Mouse (Mus musculus) heart, embryonic 12.5 days (tissue): ENCODE data around the gene Btg1. TPM values are rescaled to one million over a fixed set of nuclear protein-coding genes. Genes with fewer than 3 reads are reported as not detected.

ENCODE experiments used
- ATAC-seq: fragments of 200-750 bp; cut with Nextera tagmentation; 2 replicates; pipeline ENCODE4 v1.8.0; 2017; ENCODE audit warnings: moderate TSS enrichment, moderate library complexity; ENCODE audit not compliant: insufficient number of reproducible peaks, low FRiP score
- H3K27ac ChIP-seq: fragments of 300-500 bp; sonication (generic); 2 replicates; pipeline ENCODE4 v1.5.1; 2016; ENCODE audit warnings: mild to moderate bottlenecking, moderate library complexity; ENCODE audit not compliant: poor library complexity, severe bottlenecking
- H3K27me3 ChIP-seq: fragments of 300-500 bp; sonication (generic); replicated peaks from 2 replicates; pipeline ENCODE4 v1.6.1; 2016; ENCODE audit warnings: mild to moderate bottlenecking, moderate library complexity
- H3K36me3 ChIP-seq: fragments of 300-500 bp; sonication (generic); 2 replicates; pipeline ENCODE4 v1.6.1; 2016; ENCODE audit warnings: mild to moderate bottlenecking, moderate library complexity
- H3K4me1 ChIP-seq: fragments of 300-500 bp; sonication (generic); replicated peaks from 2 replicates; pipeline ENCODE4 v1.6.1; 2016; ENCODE audit warnings: mild to moderate bottlenecking
- H3K4me2 ChIP-seq: fragments of 300-500 bp; sonication (generic); 2 replicates; pipeline ENCODE4 v1.6.1; 2016; ENCODE audit warnings: mild to moderate bottlenecking, moderate library complexity
- H3K4me3 ChIP-seq: fragments of 300-500 bp; sonication (generic); 2 replicates; pipeline ENCODE4 v1.5.1; 2016; ENCODE audit warnings: mild to moderate bottlenecking
- H3K9ac ChIP-seq: fragments of 300-500 bp; sonication (generic); 2 replicates; pipeline ENCODE4 v1.6.1; 2016; ENCODE audit warnings: mild to moderate bottlenecking, moderate library complexity
- H3K9me3 ChIP-seq: fragments of 300-500 bp; sonication (generic); replicated peaks from 2 replicates; pipeline ENCODE4 v1.6.1; 2016; ENCODE audit warnings: mild to moderate bottlenecking, moderate library complexity
- WGBS: fragments of 180-500 bp; shearing (Covaris S2); methylation state at CpG from one replicate; pipeline ENCODE4 v1.1.7; 2016; 5-methylcytosine and 5-hydroxymethylcytosine counted together
- polyA plus RNA-seq: library from polyadenylated mRNA; unstranded; fragments of >200 nt; fragmentation: Nextera tagmentation; extraction: Ambion mirVana; gene quantifications from 2 replicates; pipeline ENCODE4 v1.2.1, GENCODE M21; 2016

Gene Btg1
- polyA plus RNA-seq, 1 experiment from 2014 or later, result 51.6 TPM

DNA sequence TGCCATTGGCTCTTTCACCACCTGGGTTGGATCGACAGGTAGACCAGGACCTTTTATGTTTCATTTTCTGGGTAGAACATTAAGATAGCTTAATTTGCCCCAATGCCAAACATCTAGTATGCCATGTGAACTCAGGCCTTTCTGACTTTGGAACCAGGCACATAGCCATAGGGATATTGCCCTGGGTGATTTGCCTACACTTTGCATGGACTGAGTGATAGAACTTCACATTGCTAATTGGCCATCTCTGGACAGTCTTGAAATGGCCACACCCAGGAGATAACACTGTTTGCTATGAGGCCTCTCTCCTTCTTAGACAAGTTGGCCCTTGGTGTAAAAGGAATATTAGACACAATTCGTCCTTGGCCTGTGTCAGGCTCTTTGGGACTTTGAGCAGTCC, 7.6 kb downstream of the Btg1 start:
- ATAC-seq, result no peak
- H3K27me3 ChIP-seq, result no peaks in the 10 kb centered on the region
- 86% methylated on average over 2 of the region's 2 CpGs for WGBS
- no peak overlapping the region for H3K4me2 ChIP-seq
- peaks cover 39% of the 10 kb centered on the region for H3K4me1 ChIP-seq
- H3K27ac ChIP-seq, result no peak overlapping the region
- H3K9ac ChIP-seq, result no peak overlapping the region
- H3K36me3 ChIP-seq, result peaks cover 54% of the 10 kb centered on the region
- H3K9me3 ChIP-seq, result no peaks in the 10 kb centered on the region
- no peak overlapping the region for H3K4me3 ChIP-seq

DNA sequence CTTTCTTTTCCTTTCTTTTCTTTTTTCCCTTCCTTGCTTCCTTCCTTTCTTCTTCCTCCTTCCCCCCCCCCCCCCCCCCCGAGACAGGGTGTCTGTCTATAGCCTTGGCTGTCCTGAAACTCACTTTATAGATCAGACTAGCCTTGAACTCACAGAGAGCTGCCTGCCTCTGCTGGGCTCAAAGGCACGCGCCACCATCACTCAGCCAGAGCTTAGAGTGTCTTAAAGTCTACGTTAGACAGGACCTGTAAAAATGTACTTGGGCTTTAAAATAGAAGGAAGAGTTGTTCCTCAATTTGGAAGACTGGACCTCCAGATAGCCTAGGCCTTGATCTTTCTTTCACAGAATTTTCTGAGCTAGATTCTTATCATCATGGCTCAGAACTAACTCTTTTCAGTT, 8.3 kb downstream of the Btg1 start:
- Histone ChIP-seq H3K36me3 (peaks cover 48% of the 10 kb centered on the region), H3K4me3 (no peak overlapping the region), H3K9me3 (no peaks in the 10 kb centered on the region), H3K4me1 (peaks cover 35% of the 10 kb centered on the region), H3K9ac (no peak overlapping the region), H3K4me2 (0 out of 2 replicates have a peak overlapping the region, but pooled peaks have one; percentile 33), H3K27me3 (no peaks in the 10 kb centered on the region), H3K27ac (peak overlapping the region; percentile 37)
- no peak for ATAC-seq
- WGBS, result 71% methylated on average over 4 of the region's 4 CpGs

DNA sequence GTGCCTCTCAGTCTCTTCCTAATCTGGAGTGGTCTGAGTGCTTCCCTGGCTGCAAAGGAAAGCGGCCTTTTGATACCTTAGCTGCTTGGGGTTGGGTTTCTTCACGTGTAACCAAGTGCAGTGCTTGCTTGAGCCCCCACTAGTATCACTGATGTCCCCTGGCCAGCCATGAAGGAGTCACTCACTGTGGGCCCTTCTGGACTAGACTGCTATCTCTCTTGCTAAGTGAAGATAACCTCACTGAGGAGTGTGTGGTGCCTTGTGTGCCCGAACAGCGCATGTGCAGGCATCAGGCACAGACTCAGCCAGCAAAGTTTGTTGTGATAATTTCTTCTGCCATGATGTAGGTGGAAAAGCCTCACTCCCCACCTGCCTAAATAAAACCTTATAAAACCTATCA, 8.9 kb downstream of the Btg1 start:
- Histone ChIP-seq H3K4me3 (no peak overlapping the region), H3K27ac (peak overlapping the region; percentile 37), H3K9ac (no peak overlapping the region), H3K4me2 (peak overlapping the region; percentile 33), H3K36me3 (peaks cover 49% of the 10 kb centered on the region), H3K4me1 (peaks cover 41% of the 10 kb centered on the region), H3K9me3 (no peaks in the 10 kb centered on the region), H3K27me3 (no peaks in the 10 kb centered on the region)
- WGBS, result 17% methylated on average over 4 of the region's 4 CpGs
- peak; percentile 73 for ATAC-seq

DNA sequence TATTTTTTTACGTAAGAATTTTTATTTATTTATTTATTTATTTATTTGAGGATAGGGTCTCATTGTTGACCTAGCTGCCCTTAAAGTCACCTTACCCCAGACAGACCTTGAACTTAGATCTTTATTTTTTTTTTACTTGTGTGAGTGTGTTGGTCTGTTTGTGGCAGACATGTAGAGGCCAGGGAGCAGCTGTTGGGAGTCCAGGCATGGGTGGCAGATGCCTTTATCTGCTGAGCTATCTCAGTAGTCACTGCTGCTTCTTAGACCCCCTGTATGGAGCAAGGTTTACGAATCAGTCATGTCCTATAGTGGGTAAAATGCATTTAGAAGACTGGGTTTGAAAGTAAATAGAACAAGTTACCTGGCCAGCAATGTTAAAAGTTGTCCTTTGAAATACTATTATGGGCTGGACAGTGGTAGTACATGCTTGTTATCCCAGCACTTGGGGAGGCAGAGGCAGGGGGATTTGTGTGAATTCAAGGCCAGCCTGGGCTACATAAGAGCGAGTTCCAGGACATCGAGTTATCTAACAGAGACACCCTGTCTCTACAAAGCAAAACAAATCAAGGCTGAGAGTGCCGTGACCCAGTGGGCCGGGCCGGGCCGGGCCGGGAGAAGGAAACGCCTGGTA, 9.4 kb downstream of the Btg1 start:
- Histone ChIP-seq H3K9ac (no peak overlapping the region), H3K27me3 (no peaks in the 10 kb centered on the region), H3K9me3 (no peaks in the 10 kb centered on the region), H3K4me2 (no peak overlapping the region), H3K4me1 (peaks cover 45% of the 10 kb centered on the region), H3K27ac (no peak overlapping the region), H3K4me3 (no peak overlapping the region), H3K36me3 (peaks cover 45% of the 10 kb centered on the region)
- no peak for ATAC-seq
- 88% methylated on average over 10 of the region's 10 CpGs for WGBS

DNA sequence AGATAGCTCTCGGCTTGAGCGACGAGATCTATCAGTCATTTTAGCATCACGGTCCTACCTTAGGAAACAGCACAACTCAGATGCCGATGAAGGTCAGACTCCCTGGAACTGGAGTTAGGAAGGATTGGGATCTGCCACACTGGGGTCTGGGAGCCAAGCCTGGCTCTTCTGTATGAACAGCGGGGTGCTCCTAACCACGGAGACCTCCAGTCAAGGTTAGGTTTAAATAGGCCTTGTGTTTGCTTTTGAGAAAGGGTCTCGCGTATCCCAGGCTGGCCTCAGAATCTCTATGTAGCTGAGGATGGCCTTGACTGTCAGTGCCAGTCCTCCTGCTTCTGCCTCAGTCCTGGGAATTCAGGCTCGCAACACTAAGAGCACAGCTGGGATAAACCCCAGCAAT, 10.5 kb downstream of the Btg1 start:
- Histone ChIP-seq H3K9me3 (no peaks in the 10 kb centered on the region), H3K36me3 (peaks cover 35% of the 10 kb centered on the region), H3K4me3 (no peak overlapping the region), H3K27ac (no peak overlapping the region), H3K9ac (no peak overlapping the region), H3K4me2 (no peak overlapping the region), H3K27me3 (no peaks in the 10 kb centered on the region), H3K4me1 (peaks cover 36% of the 10 kb centered on the region)
- WGBS, result 94% methylated on average over 10 of the region's 10 CpGs
- no peak for ATAC-seq

DNA sequence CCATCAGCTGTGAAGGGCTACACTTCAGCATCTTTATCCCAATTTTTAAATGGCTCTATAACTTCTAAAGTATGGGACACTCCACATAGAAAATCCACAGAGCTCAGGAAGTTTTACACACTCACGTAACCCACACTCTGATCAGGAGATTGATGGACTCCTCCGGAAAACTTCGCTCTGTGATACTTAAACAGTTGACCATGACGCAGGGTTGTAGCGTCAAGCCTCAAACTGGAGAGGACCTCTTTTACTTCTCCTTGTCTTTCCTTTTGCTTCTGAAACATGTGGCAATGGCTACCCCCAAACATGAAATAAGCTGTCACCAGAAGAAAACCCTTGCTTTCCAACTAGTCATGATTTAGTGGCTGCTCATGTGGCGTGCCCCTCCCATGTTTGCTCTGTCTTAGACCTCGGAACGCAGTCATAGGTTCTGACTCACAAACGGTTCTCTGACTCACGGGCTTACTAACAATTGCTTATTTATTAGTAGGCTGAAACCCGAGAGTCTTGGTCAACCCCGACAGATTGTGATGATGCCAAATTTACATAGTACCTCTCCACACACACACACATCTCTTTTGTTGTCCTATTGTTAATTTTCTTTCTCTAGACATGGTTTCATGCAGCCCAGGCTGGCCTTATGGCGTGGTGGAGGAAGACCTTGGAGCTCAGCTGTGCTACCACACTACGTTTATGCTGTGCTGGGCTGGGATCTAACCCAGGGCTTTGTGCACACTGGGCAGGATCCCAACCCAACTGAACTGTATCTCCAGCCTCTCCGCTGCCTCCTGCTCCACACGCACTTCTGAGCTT, 11.5 kb downstream of the Btg1 start:
- Histone ChIP-seq H3K4me3 (no peak overlapping the region), H3K9ac (no peak overlapping the region), H3K27ac (no peak overlapping the region), H3K9me3 (no peaks in the 10 kb centered on the region), H3K36me3 (peaks cover 29% of the 10 kb centered on the region), H3K4me2 (no peak overlapping the region), H3K27me3 (no peaks in the 10 kb centered on the region), H3K4me1 (peaks cover 38% of the 10 kb centered on the region)
- WGBS, result 89% methylated on average over 16 of the region's 16 CpGs
- ATAC-seq, result no peak

DNA sequence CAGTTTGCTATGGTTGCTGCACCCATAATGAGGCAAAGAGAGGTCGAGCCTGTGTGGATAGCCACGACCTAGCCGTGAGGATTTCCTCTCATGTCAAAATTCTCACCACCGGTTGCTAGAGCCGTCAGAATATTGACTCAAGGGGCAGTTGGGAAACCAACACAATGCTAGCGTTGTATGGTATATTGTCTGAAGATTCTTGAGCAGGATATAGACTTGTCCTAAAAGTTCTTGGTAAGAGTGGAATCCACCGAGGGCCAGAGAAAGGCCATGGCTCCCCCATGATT, 12.1 kb downstream of the Btg1 start:
- Histone ChIP-seq H3K4me2 (no peak overlapping the region), H3K9ac (no peak overlapping the region), H3K27me3 (no peaks in the 10 kb centered on the region), H3K27ac (no peak overlapping the region), H3K36me3 (peaks cover 25% of the 10 kb centered on the region), H3K4me1 (peaks cover 36% of the 10 kb centered on the region), H3K9me3 (no peaks in the 10 kb centered on the region), H3K4me3 (no peak overlapping the region)
- ATAC-seq, result no peak
- 87% methylated on average over 7 of the region's 7 CpGs for WGBS

DNA sequence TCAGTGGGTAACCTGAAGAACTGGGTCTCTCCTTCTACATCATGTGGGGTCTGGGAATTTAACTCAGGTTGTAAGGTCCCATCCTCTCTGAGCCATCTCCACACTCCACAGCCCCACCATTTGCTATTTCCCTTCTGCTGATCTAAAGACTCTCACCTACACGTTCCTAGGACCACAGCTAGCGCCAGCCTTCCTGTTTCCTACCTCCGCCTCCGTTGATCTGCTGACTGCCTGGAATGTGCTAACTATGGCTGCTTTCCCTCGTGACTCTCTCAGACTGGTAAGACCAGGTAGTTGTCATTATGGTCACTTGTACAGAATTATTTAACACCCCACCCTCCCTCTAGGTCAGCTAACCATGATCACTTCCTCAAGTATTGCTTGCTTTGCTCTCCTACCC, 13.3 kb downstream of the Btg1 start:
- H3K27ac ChIP-seq, result no peak overlapping the region
- no peak overlapping the region for H3K9ac ChIP-seq
- peaks cover 31% of the 10 kb centered on the region for H3K4me1 ChIP-seq
- H3K4me3 ChIP-seq, result no peak overlapping the region
- peaks cover 17% of the 10 kb centered on the region for H3K36me3 ChIP-seq
- 47% methylated on average over 5 of the region's 5 CpGs for WGBS
- ATAC-seq, result no peak
- H3K4me2 ChIP-seq, result no peak overlapping the region
- H3K27me3 ChIP-seq, result no peaks in the 10 kb centered on the region
- H3K9me3 ChIP-seq, result no peaks in the 10 kb centered on the region

DNA sequence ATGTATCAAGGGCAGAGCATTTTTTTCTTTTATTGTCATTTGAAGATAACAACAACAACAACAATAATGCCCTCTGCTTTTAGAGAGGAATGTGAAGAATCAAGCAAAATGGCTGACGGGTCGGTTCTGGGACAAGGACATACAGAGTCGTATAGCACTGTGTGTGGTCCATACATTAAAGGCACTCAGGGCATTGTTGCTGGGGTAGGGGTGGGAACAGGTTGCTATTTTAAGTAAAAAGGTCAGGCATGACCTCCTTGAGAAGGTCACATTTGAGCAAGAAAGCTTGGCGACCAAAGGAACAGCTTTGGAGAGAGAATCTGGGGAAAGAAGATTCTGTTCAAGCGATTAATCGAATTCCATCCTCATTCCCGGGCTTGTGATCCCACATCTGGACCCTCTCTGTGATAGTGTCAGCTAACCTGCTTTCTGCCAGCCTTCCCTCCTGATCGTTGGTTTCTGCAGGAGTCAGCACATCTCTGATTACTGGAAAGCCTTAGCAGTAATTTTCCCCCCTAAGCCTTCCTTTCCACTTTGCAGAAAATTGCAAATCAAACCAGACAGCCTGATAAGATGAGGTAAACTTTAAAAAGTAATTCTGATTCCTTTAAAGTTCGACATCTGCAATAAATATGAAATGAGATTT, 14.4 kb downstream of the Btg1 start:
- Histone ChIP-seq H3K27ac (no peak overlapping the region), H3K9me3 (no peaks in the 10 kb centered on the region), H3K36me3 (peaks cover 17% of the 10 kb centered on the region), H3K4me3 (no peak overlapping the region), H3K4me2 (no peak overlapping the region), H3K27me3 (no peaks in the 10 kb centered on the region), H3K4me1 (peaks cover 27% of the 10 kb centered on the region), H3K9ac (no peak overlapping the region)
- ATAC-seq, result no peak
- 56% methylated on average over 9 of the region's 9 CpGs for WGBS

DNA sequence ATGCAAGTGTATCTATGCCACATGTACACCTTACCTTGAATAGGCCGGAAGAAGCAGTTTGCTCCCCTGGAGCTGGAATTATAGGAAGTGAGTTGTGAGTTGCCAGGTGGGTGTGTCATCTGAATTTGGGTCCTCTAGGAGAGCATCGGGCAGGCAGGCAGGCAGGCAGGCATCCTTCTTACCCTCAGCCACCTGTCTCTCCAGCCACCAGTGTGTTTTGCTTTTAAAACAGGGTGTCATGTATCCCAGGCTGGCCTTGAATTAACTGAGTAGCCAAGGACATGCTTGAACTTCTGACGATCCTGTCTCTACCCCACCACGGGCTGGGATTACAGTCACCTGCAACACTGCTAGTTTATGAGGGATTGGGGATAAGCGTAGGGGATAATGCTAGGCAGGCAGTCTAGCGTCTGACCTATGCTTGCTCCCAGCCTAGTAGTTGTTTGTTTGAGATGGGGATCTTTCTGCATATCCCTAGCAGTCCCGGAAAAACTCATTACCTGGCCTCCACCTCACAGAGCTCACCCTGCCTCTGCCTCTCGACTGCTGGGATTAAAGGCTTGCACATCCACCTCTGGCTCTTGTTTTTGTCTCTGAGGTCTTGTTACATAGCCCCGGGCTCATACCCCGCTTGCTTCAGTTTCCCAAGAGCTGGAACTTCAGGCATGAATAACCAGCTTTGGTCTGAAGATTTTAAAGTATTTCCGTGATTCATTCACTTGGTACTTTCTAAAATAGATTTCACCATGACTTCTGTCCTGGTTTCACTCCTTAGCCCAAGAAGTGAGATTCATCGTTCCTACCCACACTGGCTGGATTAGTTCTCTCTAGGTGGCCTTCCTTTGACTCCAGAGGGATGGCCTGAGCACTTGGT, 15.7 kb downstream of the Btg1 start:
- H3K9me3 ChIP-seq, result no peaks in the 10 kb centered on the region
- H3K27ac ChIP-seq, result no peak overlapping the region
- no peak for ATAC-seq
- H3K4me2 ChIP-seq, result no peak overlapping the region
- WGBS, result 63% methylated on average over 12 of the region's 12 CpGs
- no peak overlapping the region for H3K9ac ChIP-seq
- H3K27me3 ChIP-seq, result no peaks in the 10 kb centered on the region
- H3K4me1 ChIP-seq, result peaks cover 22% of the 10 kb centered on the region
- peaks cover 17% of the 10 kb centered on the region for H3K36me3 ChIP-seq
- no peak overlapping the region for H3K4me3 ChIP-seq

DNA sequence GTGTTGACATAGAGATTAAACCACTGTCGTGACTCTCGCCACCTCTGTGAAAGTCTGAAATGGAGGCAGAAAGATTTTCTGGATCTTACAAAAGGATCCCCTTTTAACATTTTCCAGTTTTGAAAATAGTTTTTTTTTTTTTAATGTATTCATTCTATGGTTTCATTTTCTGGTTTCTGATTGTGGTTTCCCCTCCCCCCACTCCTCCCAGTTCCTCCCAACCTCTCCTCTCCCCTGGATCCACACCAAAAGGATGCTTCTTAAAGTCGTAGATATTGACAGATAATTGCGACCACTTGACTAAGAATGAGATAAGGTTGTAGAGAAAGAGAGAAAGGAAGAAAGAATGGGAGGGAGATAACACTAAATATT, 16.3 kb downstream of the Btg1 start:
- no peak for ATAC-seq
- H3K4me3 ChIP-seq, result no peak overlapping the region
- peaks cover 22% of the 10 kb centered on the region for H3K4me1 ChIP-seq
- H3K9me3 ChIP-seq, result no peaks in the 10 kb centered on the region
- H3K36me3 ChIP-seq, result peaks cover 13% of the 10 kb centered on the region
- no peak overlapping the region for H3K9ac ChIP-seq
- H3K27me3 ChIP-seq, result no peaks in the 10 kb centered on the region
- 51% methylated on average over 4 of the region's 4 CpGs for WGBS
- H3K4me2 ChIP-seq, result no peak overlapping the region
- no peak overlapping the region for H3K27ac ChIP-seq
